Mouse (Mus musculus): ENCODE results near the gene Pknox2. TPM values are rescaled to one million over a fixed set of nuclear protein-coding genes. Genes with fewer than 3 reads are reported as not detected.

Pknox2 gene
- polyA plus RNA-seq, 1 experiment from 2014 or later: 34.3 TPM

DNA sequence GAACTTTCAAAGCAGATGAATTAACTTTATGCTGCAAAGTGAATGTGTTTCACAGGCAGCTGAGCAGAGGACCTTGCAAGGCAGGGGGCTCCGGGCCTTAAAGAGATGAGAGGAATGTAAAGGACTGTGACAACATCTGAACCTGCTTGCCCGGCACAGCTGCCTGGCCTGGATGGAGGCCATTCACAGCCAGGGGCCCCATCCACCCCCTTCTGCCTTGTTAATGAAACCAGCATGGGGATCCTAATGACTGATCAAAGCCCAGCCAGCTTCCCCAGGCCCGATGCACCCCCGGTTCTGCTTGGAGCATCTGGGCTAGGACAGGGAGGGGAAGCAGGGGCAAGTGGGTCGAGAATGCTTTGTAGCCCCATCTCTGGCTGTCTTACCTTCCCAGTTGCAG is 183.0 kb downstream of the Pknox2 start:
- Histone ChIP-seq H3K9me3 (replicated peaks; ENCODE audit: control insufficient read depth, low read length, poor library complexity, severe bottlenecking) (no peaks in the 10 kb centered on the region), H3K4me3 (ENCODE audit: low read depth, low read length) (no peak overlapping the region), H3K4me2 (ENCODE audit: low read length) (no peak overlapping the region), H3K27ac (ENCODE audit: low read length) (no peak overlapping the region), H3K9ac (ENCODE audit: low read depth, low read length) (peak overlapping the region; percentile 8; the same call in 1 of the 2 replicates), H3K27me3 (ENCODE audit: control insufficient read depth, insufficient read depth, low read depth, low read length) (no peaks in the 10 kb centered on the region), H3K36me3 (ENCODE audit: control insufficient read depth, insufficient read depth, low read length) (no peaks in the 10 kb centered on the region), H3K4me1 (ENCODE audit: control insufficient read depth, insufficient read depth, low read length) (peaks cover 4% of the 10 kb centered on the region; the same call in 1 of the 2 replicates)
- WGBS: 6% methylated on average over 5 of the region's 5 CpGs
- ATAC-seq: no peak

- Histone ChIP-seq H3K27ac (ENCODE audit: low read length) (no peak overlapping the region), H3K4me1 (ENCODE audit: control insufficient read depth, insufficient read depth, low read length) (peaks cover 4% of the 10 kb centered on the region; the same call in 1 of the 2 replicates), H3K9me3 (replicated peaks; ENCODE audit: control insufficient read depth, low read length, poor library complexity, severe bottlenecking) (no peaks in the 10 kb centered on the region), H3K4me2 (ENCODE audit: low read length) (no peak overlapping the region), H3K4me3 (ENCODE audit: low read depth, low read length) (no peak overlapping the region), H3K9ac (ENCODE audit: low read depth, low read length) (no peak overlapping the region), H3K36me3 (ENCODE audit: control insufficient read depth, insufficient read depth, low read length) (no peaks in the 10 kb centered on the region), H3K27me3 (ENCODE audit: control insufficient read depth, insufficient read depth, low read depth, low read length) (no peaks in the 10 kb centered on the region)
- 44% methylated on average over 3 of the region's 3 CpGs for WGBS
- ATAC-seq: no peak
Measured at GRCm38 (mm10) chr9:36963512-36963911, 183.7 kb downstream of the Pknox2 start.

DNA sequence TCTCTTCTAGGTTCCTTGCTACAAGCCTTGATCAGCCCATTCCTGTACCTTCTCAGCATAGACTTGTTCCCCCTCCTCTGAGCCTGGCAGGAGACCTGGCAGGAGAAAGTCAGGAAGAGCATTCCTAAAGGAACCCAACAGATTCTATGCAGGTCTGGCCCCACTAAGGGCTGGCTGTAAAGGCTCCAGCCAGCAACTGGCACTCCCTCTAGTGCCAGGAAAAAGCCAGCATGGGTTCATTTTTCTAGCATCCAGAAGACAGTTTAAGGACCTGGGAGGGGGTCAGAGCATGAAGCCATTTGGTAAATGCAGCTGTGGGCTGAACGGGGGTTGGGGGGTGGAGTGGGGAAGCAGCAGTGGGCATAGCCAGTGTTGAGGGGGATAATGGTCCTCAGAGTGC is 185.3 kb downstream of the Pknox2 start:
- Histone ChIP-seq H3K9me3 (replicated peaks; ENCODE audit: control insufficient read depth, low read length, poor library complexity, severe bottlenecking) (no peaks in the 10 kb centered on the region), H3K27me3 (ENCODE audit: control insufficient read depth, insufficient read depth, low read depth, low read length) (no peaks in the 10 kb centered on the region), H3K27ac (ENCODE audit: low read length) (no peak overlapping the region), H3K36me3 (ENCODE audit: control insufficient read depth, insufficient read depth, low read length) (no peaks in the 10 kb centered on the region), H3K9ac (ENCODE audit: low read depth, low read length) (no peak overlapping the region), H3K4me1 (ENCODE audit: control insufficient read depth, insufficient read depth, low read length) (peaks cover 4% of the 10 kb centered on the region; the same call in 1 of the 2 replicates), H3K4me2 (ENCODE audit: low read length) (no peak overlapping the region), H3K4me3 (ENCODE audit: low read depth, low read length) (no peak overlapping the region)
- WGBS: 36% methylated on average over 1 of the region's 1 CpGs
- 0 out of 2 replicates have a peak, but pooled peaks have one; percentile 9 for ATAC-seq

GRCm38 (mm10) chr9:36961153-36961552 is 186.1 kb downstream of the Pknox2 start:
- H3K36me3 ChIP-seq (ENCODE audit: control insufficient read depth, insufficient read depth, low read length): no peaks in the 10 kb centered on the region
- H3K4me3 ChIP-seq (ENCODE audit: low read depth, low read length): no peak overlapping the region
- H3K4me2 ChIP-seq (ENCODE audit: low read length): no peak overlapping the region
- H3K9me3 ChIP-seq (replicated peaks; ENCODE audit: control insufficient read depth, low read length, poor library complexity, severe bottlenecking): no peaks in the 10 kb centered on the region
- 89% methylated on average over 5 of the region's 5 CpGs for WGBS
- no peak overlapping the region for H3K27ac ChIP-seq (ENCODE audit: low read length)
- ATAC-seq: no peak
- no peak overlapping the region for H3K9ac ChIP-seq (ENCODE audit: low read depth, low read length)
- no peaks in the 10 kb centered on the region for H3K27me3 ChIP-seq (ENCODE audit: control insufficient read depth, insufficient read depth, low read depth, low read length)
- H3K4me1 ChIP-seq (ENCODE audit: control insufficient read depth, insufficient read depth, low read length): peaks cover 4% of the 10 kb centered on the region; the same call in 1 of the 2 replicates

DNA sequence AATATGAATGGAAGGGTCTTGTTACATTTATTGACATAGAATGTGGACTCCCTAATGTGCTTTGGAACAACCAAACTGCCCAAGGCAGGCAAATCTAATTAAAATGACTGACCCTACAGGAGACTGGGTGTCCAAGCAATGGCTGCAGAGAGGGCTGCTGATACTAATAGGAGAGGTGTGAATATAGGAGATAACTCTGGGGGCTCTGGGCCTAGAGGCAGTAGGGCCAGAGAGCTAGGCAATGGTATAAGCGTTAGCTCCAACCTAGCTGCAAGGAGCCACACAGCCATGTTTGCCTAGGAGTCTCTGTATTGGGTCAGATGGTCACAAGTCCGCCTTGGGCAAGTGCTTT is 196.1 kb downstream of the Pknox2 start:
- Histone ChIP-seq H3K4me3 (ENCODE audit: low read depth, low read length) (no peak overlapping the region), H3K4me1 (ENCODE audit: control insufficient read depth, insufficient read depth, low read length) (peaks cover 19% of the 10 kb centered on the region), H3K4me2 (ENCODE audit: low read length) (no peak overlapping the region), H3K9ac (ENCODE audit: low read depth, low read length) (no peak overlapping the region), H3K27me3 (ENCODE audit: control insufficient read depth, insufficient read depth, low read depth, low read length) (no peaks in the 10 kb centered on the region), H3K36me3 (ENCODE audit: control insufficient read depth, insufficient read depth, low read length) (no peaks in the 10 kb centered on the region), H3K27ac (ENCODE audit: low read length) (peak overlapping the region; percentile 74), H3K9me3 (replicated peaks; ENCODE audit: control insufficient read depth, low read length, poor library complexity, severe bottlenecking) (no peaks in the 10 kb centered on the region)
- peak; percentile 60 for ATAC-seq
- 56% methylated on average over 2 of the region's 2 CpGs for WGBS

DNA sequence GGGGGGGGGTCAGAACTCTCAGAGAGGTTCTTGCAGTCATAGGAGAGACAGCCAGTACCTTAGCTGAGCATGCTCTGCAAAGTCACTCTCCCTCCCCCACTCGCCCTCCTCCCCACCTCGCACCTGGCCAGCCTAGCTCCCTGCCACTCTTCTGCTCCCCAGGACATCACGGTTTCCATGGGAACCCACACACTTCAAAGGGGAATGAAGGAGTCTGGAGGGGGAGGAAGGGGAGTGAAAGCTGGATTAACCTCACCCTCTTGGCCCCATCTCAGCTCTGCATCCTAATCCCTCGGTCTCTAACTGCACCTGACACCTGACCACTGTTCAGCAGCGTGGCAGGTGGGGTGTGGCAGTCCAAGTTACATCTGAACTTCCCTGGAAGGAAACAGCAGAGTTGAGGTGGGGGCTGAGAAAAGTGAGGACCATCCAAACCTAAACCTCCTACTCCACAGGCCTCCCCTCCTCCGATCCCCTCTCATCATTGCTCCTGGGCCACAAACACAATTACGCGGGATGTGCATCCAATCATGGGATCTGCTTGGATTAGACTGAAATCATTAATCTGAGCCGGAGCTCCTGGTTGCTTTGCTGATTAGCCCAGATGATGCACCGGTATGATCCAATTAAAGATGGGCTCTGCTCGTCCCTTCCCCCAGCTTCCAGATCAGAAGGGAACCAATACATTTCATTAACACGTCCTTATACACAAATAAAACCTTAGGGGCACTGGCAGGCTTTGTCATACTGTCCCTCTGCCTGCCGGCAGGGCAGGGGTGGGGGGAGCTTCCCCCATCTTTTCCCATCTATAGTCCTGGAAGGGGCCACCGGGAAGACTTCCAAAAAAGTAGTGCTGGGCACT is 196.7 kb downstream of the Pknox2 start:
- Histone ChIP-seq H3K4me2 (ENCODE audit: low read length) (0 out of 2 replicates have a peak overlapping the region, but pooled peaks have one; percentile 1), H3K36me3 (ENCODE audit: control insufficient read depth, insufficient read depth, low read length) (no peaks in the 10 kb centered on the region)

GRCm38 (mm10) chr9:36948181-36948580 is 199.0 kb downstream of the Pknox2 start:
- WGBS: 88% methylated on average over 5 of the region's 5 CpGs

More for the DNA sequence above, 196.7 kb downstream of the Pknox2 start:
- Histone ChIP-seq H3K4me3 (ENCODE audit: low read depth, low read length) (no peak overlapping the region), H3K9me3 (replicated peaks; ENCODE audit: control insufficient read depth, low read length, poor library complexity, severe bottlenecking) (no peaks in the 10 kb centered on the region), H3K9ac (ENCODE audit: low read depth, low read length) (no peak overlapping the region), H3K4me1 (ENCODE audit: control insufficient read depth, insufficient read depth, low read length) (peaks cover 19% of the 10 kb centered on the region), H3K27me3 (ENCODE audit: control insufficient read depth, insufficient read depth, low read depth, low read length) (no peaks in the 10 kb centered on the region), H3K27ac (ENCODE audit: low read length) (peak overlapping the region; percentile 74)
- peak; percentile 80 for ATAC-seq
- 7% methylated on average over 14 of the region's 14 CpGs for WGBS

DNA sequence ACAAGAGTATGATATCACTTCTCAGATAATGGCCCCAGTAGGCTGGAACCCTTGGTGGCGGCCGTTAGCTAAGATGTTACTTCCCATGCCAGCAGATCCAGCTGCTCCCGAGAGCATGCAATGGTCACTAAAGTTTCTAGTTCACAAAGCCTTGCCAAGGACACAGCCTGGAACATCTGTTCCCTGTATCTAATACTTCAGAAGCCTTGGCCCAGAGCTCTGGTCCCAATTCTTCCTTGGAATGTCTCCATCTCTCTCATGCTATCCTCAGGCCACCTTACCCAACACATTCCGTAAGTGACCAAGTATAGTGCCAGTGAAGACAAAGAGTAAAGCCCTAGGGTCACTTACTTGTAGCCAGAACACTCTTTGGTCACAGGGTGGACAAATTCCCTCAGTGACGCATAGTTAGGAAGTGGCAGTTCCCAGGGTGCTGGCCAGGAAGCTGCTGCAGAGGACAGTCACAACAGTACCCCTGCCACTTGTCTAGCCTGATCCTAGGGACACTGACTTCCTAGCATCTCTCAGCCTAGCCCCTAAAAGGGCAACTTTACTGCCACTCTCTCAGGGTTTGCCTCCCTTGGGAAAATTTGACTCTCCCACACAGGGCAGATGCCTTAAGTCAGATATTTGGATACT is 200.0 kb downstream of the Pknox2 start:
- H3K4me3 ChIP-seq (ENCODE audit: low read depth, low read length): no peak overlapping the region
- no peaks in the 10 kb centered on the region for H3K9me3 ChIP-seq (replicated peaks; ENCODE audit: control insufficient read depth, low read length, poor library complexity, severe bottlenecking)
- no peaks in the 10 kb centered on the region for H3K27me3 ChIP-seq (ENCODE audit: control insufficient read depth, insufficient read depth, low read depth, low read length)
- no peaks in the 10 kb centered on the region for H3K36me3 ChIP-seq (ENCODE audit: control insufficient read depth, insufficient read depth, low read length)
- no peak for ATAC-seq
- H3K4me2 ChIP-seq (ENCODE audit: low read length): no peak overlapping the region
- peaks cover 23% of the 10 kb centered on the region for H3K4me1 ChIP-seq (ENCODE audit: control insufficient read depth, insufficient read depth, low read length)
- H3K27ac ChIP-seq (ENCODE audit: low read length): no peak overlapping the region
- WGBS: 95% methylated on average over 5 of the region's 5 CpGs
- no peak overlapping the region for H3K9ac ChIP-seq (ENCODE audit: low read depth, low read length)

More at GRCm38 (mm10) chr9:36948181-36948580, 199.0 kb downstream of the Pknox2 start:
- Histone ChIP-seq H3K4me1 (ENCODE audit: control insufficient read depth, insufficient read depth, low read length) (peaks cover 23% of the 10 kb centered on the region), H3K4me2 (ENCODE audit: low read length) (no peak overlapping the region), H3K9ac (ENCODE audit: low read depth, low read length) (no peak overlapping the region), H3K27ac (ENCODE audit: low read length) (no peak overlapping the region), H3K36me3 (ENCODE audit: control insufficient read depth, insufficient read depth, low read length) (no peaks in the 10 kb centered on the region), H3K9me3 (replicated peaks; ENCODE audit: control insufficient read depth, low read length, poor library complexity, severe bottlenecking) (no peaks in the 10 kb centered on the region), H3K4me3 (ENCODE audit: low read depth, low read length) (no peak overlapping the region), H3K27me3 (ENCODE audit: control insufficient read depth, insufficient read depth, low read depth, low read length) (no peaks in the 10 kb centered on the region)
- no peak for ATAC-seq

GRCm38 (mm10) chr9:36944843-36945242 is 202.4 kb downstream of the Pknox2 start:
- H3K36me3 ChIP-seq (ENCODE audit: control insufficient read depth, insufficient read depth, low read length): no peaks in the 10 kb centered on the region
- H3K4me1 ChIP-seq (ENCODE audit: control insufficient read depth, insufficient read depth, low read length): peaks cover 17% of the 10 kb centered on the region
- 71% methylated on average over 7 of the region's 7 CpGs for whole genome bisulfite sequencing
- no peak overlapping the region for H3K4me3 ChIP-seq (ENCODE audit: low read depth, low read length)
- H3K27ac ChIP-seq (ENCODE audit: low read length): no peak overlapping the region
- H3K27me3 ChIP-seq (ENCODE audit: control insufficient read depth, insufficient read depth, low read depth, low read length): no peaks in the 10 kb centered on the region
- no peaks in the 10 kb centered on the region for H3K9me3 ChIP-seq (replicated peaks; ENCODE audit: control insufficient read depth, low read length, poor library complexity, severe bottlenecking)
- no peak for ATAC-seq
- no peak overlapping the region for H3K4me2 ChIP-seq (ENCODE audit: low read length)
- H3K9ac ChIP-seq (ENCODE audit: low read depth, low read length): no peak overlapping the region

Measured in midbrain, embryonic 16.5 days (tissue).